Mouse (Mus musculus) midbrain, embryonic 13.5 days (tissue): ENCODE results near the gene Ncapg2. TPM values are rescaled to one million over a fixed set of nuclear protein-coding genes. Genes with fewer than 3 reads are reported as not detected.

Experiments used
- ATAC-seq: fragments of 200-750 bp; cut with Nextera tagmentation; 2 replicates; pipeline ENCODE4 v1.8.0; 2017; ENCODE audit warnings: mild to moderate bottlenecking, moderate TSS enrichment, moderate library complexity
- H3K27ac ChIP-seq: fragments of 300-500 bp; sonication (generic); 2 replicates; pipeline ENCODE4 v1.5.1; 2015; ENCODE audit warnings: inconsistent platforms, mild to moderate bottlenecking, moderate library complexity
- H3K27me3 ChIP-seq: fragments of 300-500 bp; sonication (generic); 2 replicates; pipeline ENCODE4 v1.6.1; 2015; ENCODE audit warnings: mild to moderate bottlenecking, inconsistent platforms
- H3K36me3 ChIP-seq: fragments of 300-500 bp; sonication (generic); 2 replicates; pipeline ENCODE4 v1.6.1; 2015; ENCODE audit warnings: mild to moderate bottlenecking, inconsistent platforms
- H3K4me1 ChIP-seq: fragments of 300-500 bp; sonication (generic); replicated peaks from 2 replicates; pipeline ENCODE4 v1.6.1; 2015; ENCODE audit warnings: inconsistent platforms
- H3K4me2 ChIP-seq: fragments of 300-500 bp; sonication (generic); replicated peaks from 2 replicates; pipeline ENCODE4 v1.6.1; 2015; ENCODE audit warnings: moderate library complexity, mild to moderate bottlenecking, inconsistent platforms
- H3K4me3 ChIP-seq: fragments of 300-500 bp; sonication (generic); replicated peaks from 2 replicates; pipeline ENCODE4 v1.5.1; 2015; ENCODE audit warnings: mild to moderate bottlenecking, inconsistent platforms
- H3K9ac ChIP-seq: fragments of 300-500 bp; sonication (generic); replicated peaks from 2 replicates; pipeline ENCODE4 v1.6.1; 2015; ENCODE audit warnings: mild to moderate bottlenecking, inconsistent platforms
- H3K9me3 ChIP-seq: fragments of 300-500 bp; sonication (generic); 2 replicates; pipeline ENCODE4 v1.6.1; 2016; ENCODE audit warnings: mild to moderate bottlenecking, inconsistent platforms
- WGBS: fragments of 180-500 bp; shearing (Covaris S2); methylation state at CpG from one replicate; pipeline ENCODE4 v1.1.7; 2015; 5-methylcytosine and 5-hydroxymethylcytosine counted together
- polyA plus RNA-seq: library from polyadenylated mRNA; unstranded; fragments of >200 nt; fragmentation: Nextera tagmentation; extraction: Ambion mirVana; gene quantifications from 2 replicates; pipeline ENCODE4 v1.2.1, GENCODE M21; 2015

Ncapg2 gene
- polyA plus RNA-seq, 1 experiment from 2014 or later = 13.7 TPM

DNA sequence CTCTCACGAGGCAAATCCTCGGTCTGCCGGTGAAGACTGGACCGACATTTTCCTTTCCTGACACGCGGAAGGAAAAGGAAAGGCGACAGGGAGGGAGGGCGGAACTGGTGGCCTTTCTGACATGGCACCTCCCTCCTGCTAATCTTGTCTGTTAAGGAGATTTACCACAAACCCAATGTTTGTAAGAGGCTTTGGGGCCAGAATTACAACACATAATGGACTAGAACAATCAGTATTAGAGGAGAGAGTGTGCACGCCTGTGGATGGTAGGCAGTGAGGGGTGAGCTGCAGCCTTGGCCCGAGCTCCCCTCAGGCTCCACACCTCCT is 81.2 kb downstream of the Ncapg2 start:
- WGBS = under 1% methylated on average over 10 of the region's 10 CpGs
- no peaks in the 10 kb centered on the region for H3K36me3 ChIP-seq
- ATAC-seq = peak; percentile 41; the same call in 1 of the 2 replicates
- H3K27me3 ChIP-seq = peaks cover 12% of the 10 kb centered on the region; the same call in 1 of the 2 replicates
- H3K27ac ChIP-seq = peak overlapping the region; percentile 94
- H3K9ac ChIP-seq = peak overlapping the region; percentile 84
- peak overlapping the region; percentile 74 for H3K4me3 ChIP-seq
- peaks cover 25% of the 10 kb centered on the region for H3K4me1 ChIP-seq
- no peaks in the 10 kb centered on the region for H3K9me3 ChIP-seq
- H3K4me2 ChIP-seq = peak overlapping the region; percentile 89

GRCm38 (mm10) chr12:116488836-116489235 is 83.6 kb downstream of the Ncapg2 start:
- H3K9ac ChIP-seq = no peak overlapping the region
- 66% methylated on average over 8 of the region's 8 CpGs for whole genome bisulfite sequencing

GRCm38 (mm10) chr12:116490575-116491356 is 85.6 kb downstream of the Ncapg2 start:
- WGBS = 94% methylated on average over 5 of the region's 5 CpGs
- no peaks in the 10 kb centered on the region for H3K36me3 ChIP-seq
- peaks cover 17% of the 10 kb centered on the region for H3K4me1 ChIP-seq
- no peak for ATAC-seq
- H3K4me3 ChIP-seq = no peak overlapping the region
- H3K9me3 ChIP-seq = no peaks in the 10 kb centered on the region
- H3K27ac ChIP-seq = no peak overlapping the region
- H3K9ac ChIP-seq = no peak overlapping the region
- peaks cover 12% of the 10 kb centered on the region; the same call in 1 of the 2 replicates for H3K27me3 ChIP-seq
- H3K4me2 ChIP-seq = no peak overlapping the region

More at GRCm38 (mm10) chr12:116488836-116489235, 83.6 kb downstream of the Ncapg2 start:
- Histone ChIP-seq H3K4me2 (no peak overlapping the region), H3K4me1 (peaks cover 25% of the 10 kb centered on the region), H3K27me3 (peaks cover 12% of the 10 kb centered on the region; the same call in 1 of the 2 replicates), H3K4me3 (no peak overlapping the region), H3K9me3 (no peaks in the 10 kb centered on the region), H3K36me3 (no peaks in the 10 kb centered on the region), H3K27ac (no peak overlapping the region)
- no peak for ATAC-seq

DNA sequence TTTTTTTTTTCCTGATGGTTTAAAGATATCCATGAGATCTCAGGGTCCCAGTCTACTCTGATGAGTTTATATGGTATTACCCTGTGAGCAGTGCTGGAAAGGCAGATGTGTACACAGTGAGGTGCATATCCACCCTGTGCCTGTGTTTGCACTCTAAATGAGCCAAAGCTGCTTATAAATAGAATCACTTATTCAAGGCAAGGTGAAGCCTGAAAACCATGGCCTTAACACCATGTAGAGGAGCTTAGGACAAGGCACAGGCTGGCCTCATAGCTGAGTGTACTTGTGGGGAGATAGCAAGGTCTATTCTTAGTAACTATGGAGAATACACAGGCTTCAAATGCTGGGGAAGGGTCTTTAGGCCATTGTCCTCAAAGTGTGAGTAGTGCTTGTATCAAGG is 93.5 kb downstream of the Ncapg2 start:
- H3K4me2 ChIP-seq = no peak overlapping the region
- H3K4me3 ChIP-seq = no peak overlapping the region
- no peak for ATAC-seq
- H3K9ac ChIP-seq = no peak overlapping the region
- no peak overlapping the region for H3K27ac ChIP-seq
- H3K9me3 ChIP-seq = no peaks in the 10 kb centered on the region
- no peaks in the 10 kb centered on the region for H3K27me3 ChIP-seq
- 0 out of 2 replicates have a peak, but pooled peaks cover 5% of the 10 kb centered on the region for H3K4me1 ChIP-seq
- no peaks in the 10 kb centered on the region for H3K36me3 ChIP-seq

- no peak for ATAC-seq
- no peaks in the 10 kb centered on the region for H3K27me3 ChIP-seq
- whole genome bisulfite sequencing = 84% methylated on average over 11 of the region's 11 CpGs
Measured at GRCm38 (mm10) chr12:116500652-116501051, 95.5 kb downstream of the Ncapg2 start.

GRCm38 (mm10) chr12:116512482-116512881 is 107.3 kb downstream of the Ncapg2 start:
- H3K4me2 ChIP-seq = no peak overlapping the region
- no peak overlapping the region for H3K4me3 ChIP-seq
- no peak for ATAC-seq
- no peaks in the 10 kb centered on the region for H3K36me3 ChIP-seq
- no peak overlapping the region for H3K9ac ChIP-seq
- no peaks in the 10 kb centered on the region for H3K27me3 ChIP-seq
- H3K9me3 ChIP-seq = no peaks in the 10 kb centered on the region
- no peaks in the 10 kb centered on the region for H3K4me1 ChIP-seq
- no peak overlapping the region for H3K27ac ChIP-seq
- 79% methylated on average over 1 of the region's 1 CpGs for WGBS

More at GRCm38 (mm10) chr12:116500652-116501051, 95.5 kb downstream of the Ncapg2 start:
- no peaks in the 10 kb centered on the region for H3K36me3 ChIP-seq
- H3K9ac ChIP-seq = no peak overlapping the region
- H3K4me1 ChIP-seq = 0 out of 2 replicates have a peak, but pooled peaks cover 5% of the 10 kb centered on the region
- no peak overlapping the region for H3K27ac ChIP-seq
- no peaks in the 10 kb centered on the region for H3K9me3 ChIP-seq
- H3K4me2 ChIP-seq = no peak overlapping the region
- no peak overlapping the region for H3K4me3 ChIP-seq

Other genes with a start within 250 kb of the Ncapg2 start
- 19.6 and 20.5 TPM in 2 replicates for gene Wdr60, start 142.4 kb upstream of the Ncapg2 start, polyA plus RNA-seq
- gene Gm11027, start 130.0 kb upstream of the Ncapg2 start, polyA plus RNA-seq = not detected in 2 replicates
- gene Esyt2, start 124.2 kb upstream of the Ncapg2 start, polyA plus RNA-seq = 10.6 TPM in 2 replicates
- 14.9 and 15.9 TPM in 2 replicates for gene Ptprn2, start 80.3 kb downstream of the Ncapg2 start, polyA plus RNA-seq